Mouse (Mus musculus) bone marrow, adult 2 months (tissue): Measurements from ENCODE around the gene Dirc2. TPM values are rescaled to one million over a fixed set of nuclear protein-coding genes. Genes with fewer than 3 reads are reported as not detected.

ENCODE experiments used
- H3K27ac ChIP-seq: fragments of 200-500 bp; 2 replicates; pipeline ENCODE4 v1.5.1; 2012; ENCODE audit warnings: low read depth, mild to moderate bottlenecking, control low read depth, inconsistent platforms, low read length; ENCODE audit not compliant: control insufficient read depth, poor library complexity, insufficient read depth
- H3K4me1 ChIP-seq: fragments of 200-500 bp; 2 replicates; pipeline ENCODE4 v1.6.1; 2011; ENCODE audit warnings: low read length; ENCODE audit not compliant: control insufficient read depth, insufficient read depth
- H3K4me3 ChIP-seq: fragments of 200-500 bp; replicated peaks from 2 replicates; pipeline ENCODE3; 2011; ENCODE audit warnings: mild to moderate bottlenecking, low read depth, low read length, control low read depth; ENCODE audit not compliant: control insufficient read depth
- CTCF ChIP-seq: fragments of 200-500 bp; IDR thresholded peaks from 2 replicates; pipeline ENCODE4 v1.5.1; 2011; ENCODE audit warnings: low read length, control low read depth; ENCODE audit not compliant: control insufficient read depth, insufficient read depth
- POLR2A ChIP-seq: fragments of 200-500 bp; IDR thresholded peaks from 2 replicates; pipeline ENCODE4 v1.6.1; 2011; ENCODE audit warnings: low read depth, mild to moderate bottlenecking, control low read depth, low read length, borderline replicate concordance; ENCODE audit not compliant: control insufficient read depth
- WGBS: fragments of 180-500 bp; shearing (Covaris S2); methylation state at CpG from one replicate; pipeline ENCODE4 v1.1.7; 2018; 5-methylcytosine and 5-hydroxymethylcytosine counted together
- polyA plus RNA-seq: library from polyadenylated mRNA; stranded (reverse); fragments of >200 nt; gene quantifications from 2 replicates; pipeline ENCODE4 v1.2.4, GENCODE M21; 2011; ENCODE audit warnings: low replicate concordance; ENCODE audit not compliant: missing spikeins, insufficient read depth, insufficient read length

Gene Dirc2
- polyA plus RNA-seq, 1 experiment, result 14.0 TPM

GRCm38 (mm10) chr16:35726601-35727000, 42.6 kb downstream of the Dirc2 start:
- Histone ChIP-seq H3K27ac (no peak overlapping the region), H3K4me3 (no peak overlapping the region), H3K4me1 (no peaks in the 10 kb centered on the region)
- no peak for TF ChIP-seq CTCF
- TF ChIP-seq POLR2A, result no peak
- 83% methylated on average over 2 of the region's 2 CpGs for WGBS

DNA sequence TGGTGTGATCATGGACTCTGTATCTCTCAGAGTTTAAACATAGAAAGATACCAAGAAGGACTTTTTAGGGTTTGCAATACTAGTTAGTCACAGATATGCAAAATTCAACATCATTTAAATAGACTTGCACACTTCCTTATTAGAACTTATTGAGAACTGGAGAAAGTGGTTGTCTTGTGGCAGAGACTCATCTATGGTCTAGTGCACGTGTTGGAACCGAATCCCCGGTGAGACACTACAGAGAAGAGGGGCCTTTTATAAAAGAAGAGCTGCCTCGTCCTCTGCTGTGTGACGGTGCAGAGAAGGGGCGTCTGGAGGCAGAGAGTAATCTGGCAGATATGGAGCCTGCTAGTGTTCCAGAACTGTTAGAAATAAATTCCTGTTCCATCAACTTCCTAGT, 44.6 kb downstream of the Dirc2 start:
- WGBS, result 86% methylated on average over 6 of the region's 6 CpGs

DNA sequence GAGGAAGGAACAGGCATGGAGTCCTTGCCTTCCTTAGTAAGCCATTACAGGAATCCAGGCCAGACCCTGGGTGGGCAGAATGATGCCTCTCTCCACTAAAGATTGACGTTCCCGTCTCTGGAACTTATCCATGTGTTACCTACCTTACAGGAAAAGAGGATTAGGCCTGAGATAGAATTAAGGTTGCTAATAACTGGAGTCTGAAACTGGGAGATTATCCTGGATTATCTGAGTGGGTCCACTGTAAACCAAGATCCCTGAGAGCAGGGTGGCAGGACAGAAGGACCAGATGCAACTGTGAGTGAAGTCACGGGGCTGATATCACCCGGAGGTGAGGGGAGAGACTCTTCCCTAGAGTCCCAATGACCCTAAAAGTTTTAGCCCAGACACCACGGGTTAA, 51.4 kb downstream of the Dirc2 start:
- Histone ChIP-seq H3K27ac (no peak overlapping the region), H3K4me1 (no peaks in the 10 kb centered on the region), H3K4me3 (no peak overlapping the region)
- TF ChIP-seq POLR2A (no peak), CTCF (no peak)
- WGBS, result 92% methylated on average over 5 of the region's 5 CpGs

More for the DNA sequence above, 44.6 kb downstream of the Dirc2 start:
- no peak for TF ChIP-seq POLR2A
- TF ChIP-seq CTCF, result no peak
- Histone ChIP-seq H3K27ac (no peak overlapping the region), H3K4me1 (no peaks in the 10 kb centered on the region), H3K4me3 (no peak overlapping the region)

- WGBS, result 80% methylated on average over 3 of the region's 3 CpGs
- Histone ChIP-seq H3K4me1 (no peaks in the 10 kb centered on the region), H3K4me3 (no peak overlapping the region), H3K27ac (no peak overlapping the region)
- peak; percentile 28; the same call in 1 of the 2 replicates for TF ChIP-seq CTCF
- no peak for TF ChIP-seq POLR2A
Measured at GRCm38 (mm10) chr16:35716257-35716656, 52.9 kb downstream of the Dirc2 start.

DNA sequence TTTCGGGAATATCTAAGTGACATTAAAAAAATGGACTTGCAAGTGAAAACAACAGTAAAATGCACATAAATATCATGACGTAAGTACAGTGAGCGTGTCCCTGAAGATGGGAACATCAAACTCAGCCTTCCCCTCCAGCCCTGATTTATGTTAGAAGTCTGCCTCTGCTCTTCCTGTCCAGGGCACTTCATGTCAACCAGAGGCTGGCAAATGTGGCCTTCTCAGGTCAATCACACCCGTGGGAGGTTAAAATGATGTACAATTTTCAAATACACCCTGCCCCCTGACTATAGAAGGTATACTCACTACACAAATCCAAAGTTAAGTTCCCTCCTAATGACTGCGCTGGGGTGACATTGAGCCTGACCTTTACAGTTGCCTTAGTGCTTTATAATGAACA, 53.4 kb downstream of the Dirc2 start:
- Histone ChIP-seq H3K4me3 (no peak overlapping the region), H3K4me1 (no peaks in the 10 kb centered on the region), H3K27ac (no peak overlapping the region)
- no peak for TF ChIP-seq CTCF
- no peak for TF ChIP-seq POLR2A
- 89% methylated on average over 5 of the region's 5 CpGs for WGBS

DNA sequence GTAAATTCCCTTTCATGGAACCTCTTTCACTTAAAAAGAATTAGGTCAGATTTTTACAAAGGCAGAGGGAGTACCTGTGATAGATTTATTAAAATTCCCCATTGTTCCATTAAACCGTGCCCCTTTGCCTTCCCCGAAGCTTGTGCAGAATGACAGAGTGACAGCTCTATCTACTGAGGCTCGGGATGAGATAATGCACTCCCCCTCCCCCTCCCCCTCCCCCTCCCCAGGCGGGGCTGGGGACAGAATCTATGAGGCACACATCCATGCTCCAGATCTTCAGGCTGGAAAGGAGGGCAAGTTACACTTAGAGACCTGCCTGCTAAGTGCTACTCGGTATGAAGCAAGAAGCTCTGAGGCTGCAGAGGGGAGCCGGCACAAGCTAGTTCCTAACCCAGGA, 53.8 kb downstream of the Dirc2 start:
- no peaks in the 10 kb centered on the region for H3K4me1 ChIP-seq
- H3K27ac ChIP-seq, result no peak overlapping the region
- no peak overlapping the region for H3K4me3 ChIP-seq
- no peak for TF ChIP-seq CTCF
- TF ChIP-seq POLR2A, result no peak
- 85% methylated on average over 6 of the region's 6 CpGs for whole genome bisulfite sequencing

- Histone ChIP-seq H3K27ac (no peak overlapping the region), H3K4me1 (no peaks in the 10 kb centered on the region), H3K4me3 (no peak overlapping the region)
- TF ChIP-seq POLR2A (no peak), CTCF (no peak)
- 87% methylated on average over 7 of the region's 7 CpGs for WGBS
Measured at GRCm38 (mm10) chr16:35714689-35715088, 54.5 kb downstream of the Dirc2 start.

DNA sequence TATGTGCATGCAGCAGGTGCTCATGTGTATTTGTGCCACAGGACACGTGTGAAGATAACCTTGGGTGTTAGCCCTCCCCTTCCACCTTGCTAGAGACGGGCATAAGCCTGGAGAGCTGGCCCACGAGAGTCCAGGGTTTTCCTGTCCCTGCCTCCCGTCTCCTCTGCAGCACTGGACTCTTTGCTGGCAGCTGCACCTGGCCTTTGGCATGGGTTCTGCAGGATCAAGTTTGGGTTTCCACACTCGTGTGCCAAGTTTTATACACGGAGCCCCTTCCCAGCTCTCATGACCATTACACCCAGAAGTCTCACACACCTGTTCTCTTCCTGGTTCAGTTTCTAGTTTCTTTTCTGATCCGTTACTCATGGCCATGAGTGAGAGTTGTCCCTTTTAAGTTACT, 55.5 kb downstream of the Dirc2 start:
- TF ChIP-seq CTCF (no peak), POLR2A (no peak)
- 86% methylated on average over 7 of the region's 7 CpGs for WGBS
- no peaks in the 10 kb centered on the region for H3K4me1 ChIP-seq
- H3K4me3 ChIP-seq, result no peak overlapping the region
- no peak overlapping the region for H3K27ac ChIP-seq

GRCm38 (mm10) chr16:35711004-35711403, 58.2 kb downstream of the Dirc2 start:
- no peak overlapping the region for H3K27ac ChIP-seq
- H3K4me3 ChIP-seq, result no peak overlapping the region
- WGBS, result 95% methylated on average over 7 of the region's 7 CpGs
- TF ChIP-seq POLR2A (no peak), CTCF (no peak)
- no peaks in the 10 kb centered on the region for H3K4me1 ChIP-seq

GRCm38 (mm10) chr16:35707004-35707403, 62.2 kb downstream of the Dirc2 start:
- Histone ChIP-seq H3K4me3 (no peak overlapping the region), H3K27ac (no peak overlapping the region), H3K4me1 (no peaks in the 10 kb centered on the region)
- no peak for TF ChIP-seq CTCF
- no peak for TF ChIP-seq POLR2A
- 83% methylated on average over 5 of the region's 5 CpGs for WGBS
